Mouse (Mus musculus): ENCODE data around the gene Prcd. TPM values are rescaled to one million over a fixed set of nuclear protein-coding genes. Genes with fewer than 3 reads are reported as not detected.
A peak's percentile ranks its signal among the peaks of the same experiment; 100 is the strongest.
"Not testable (repeated sequence)": the region's sequence is repeated elsewhere in the genome, so short reads cannot be mapped to it uniquely, and the experiment has no call there.

Gene Prcd
- polyA plus RNA-seq, 2 experiments from 2014 or later, result not detected

DNA sequence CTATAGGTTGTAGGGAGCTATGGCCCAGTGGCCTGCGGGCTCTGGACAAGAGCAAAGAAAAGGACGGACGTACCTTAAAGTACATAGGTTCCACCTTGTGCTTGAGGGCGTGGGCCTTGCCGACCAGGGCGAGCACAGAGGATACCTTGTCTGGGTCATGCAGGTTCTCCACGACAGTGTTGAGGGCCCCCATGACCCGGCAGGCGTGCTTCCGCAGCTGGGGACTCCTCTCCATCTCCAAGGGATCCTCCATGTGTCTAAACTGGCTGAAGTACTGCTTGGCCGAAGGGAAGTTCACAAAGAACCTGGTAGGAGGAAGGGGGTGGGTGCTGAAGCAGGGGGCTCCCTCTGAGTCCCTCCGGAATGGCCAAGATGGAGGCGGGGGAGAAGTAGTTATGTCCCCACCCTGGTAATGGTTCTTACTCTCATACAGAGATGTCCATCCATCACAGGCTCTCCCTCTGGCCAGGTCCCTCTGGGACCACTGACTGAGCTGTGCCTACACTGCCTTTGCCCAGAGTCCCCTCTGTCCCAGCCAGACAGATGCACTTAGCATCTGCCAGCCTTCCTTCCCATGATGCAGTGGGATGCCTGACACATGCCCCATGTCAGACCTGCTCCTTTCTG is 3.5 kb upstream of the Prcd start:
- ATAC-seq, result no peak

DNA sequence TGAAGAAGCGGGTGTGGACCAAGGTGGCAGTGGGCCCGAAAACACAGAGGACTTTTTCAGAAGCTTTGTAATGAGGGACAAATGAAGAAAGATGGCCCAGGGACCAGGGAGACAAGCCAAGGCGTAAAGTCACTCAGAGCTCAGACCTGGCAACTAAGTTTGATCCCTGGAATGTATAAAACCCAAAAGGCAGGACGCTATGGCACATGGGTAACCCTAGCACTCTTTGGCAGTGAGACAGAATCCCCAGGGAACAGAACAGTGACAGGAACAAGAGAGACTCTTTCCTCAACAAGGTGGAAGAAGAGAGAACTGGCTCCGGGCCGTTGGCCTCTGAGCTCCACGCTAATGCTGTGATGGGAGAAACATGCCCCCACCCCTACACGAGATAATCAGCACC is 2.5 kb upstream of the Prcd start:
- no peak for ATAC-seq

DNA sequence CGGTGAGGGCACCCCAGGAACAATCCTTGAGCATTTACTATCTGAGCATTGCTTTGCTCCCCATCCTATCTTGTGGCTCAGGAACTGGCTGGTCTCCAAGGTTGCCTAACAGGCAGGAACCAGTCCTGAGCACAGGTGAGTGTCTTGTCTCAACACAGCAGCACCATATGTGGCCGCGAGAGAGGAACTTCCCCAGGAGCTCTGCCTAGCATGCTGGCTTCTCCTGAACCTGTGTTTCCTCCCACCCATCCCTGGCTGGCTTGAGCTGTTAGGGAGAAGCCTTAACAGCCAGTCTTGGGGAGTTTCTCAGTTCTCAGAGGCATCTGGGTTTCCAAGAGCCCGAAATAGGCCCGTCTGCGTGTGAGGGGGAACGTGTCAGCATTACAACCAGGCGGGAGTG is 2.0 kb upstream of the Prcd start:
- no peak for ATAC-seq

DNA sequence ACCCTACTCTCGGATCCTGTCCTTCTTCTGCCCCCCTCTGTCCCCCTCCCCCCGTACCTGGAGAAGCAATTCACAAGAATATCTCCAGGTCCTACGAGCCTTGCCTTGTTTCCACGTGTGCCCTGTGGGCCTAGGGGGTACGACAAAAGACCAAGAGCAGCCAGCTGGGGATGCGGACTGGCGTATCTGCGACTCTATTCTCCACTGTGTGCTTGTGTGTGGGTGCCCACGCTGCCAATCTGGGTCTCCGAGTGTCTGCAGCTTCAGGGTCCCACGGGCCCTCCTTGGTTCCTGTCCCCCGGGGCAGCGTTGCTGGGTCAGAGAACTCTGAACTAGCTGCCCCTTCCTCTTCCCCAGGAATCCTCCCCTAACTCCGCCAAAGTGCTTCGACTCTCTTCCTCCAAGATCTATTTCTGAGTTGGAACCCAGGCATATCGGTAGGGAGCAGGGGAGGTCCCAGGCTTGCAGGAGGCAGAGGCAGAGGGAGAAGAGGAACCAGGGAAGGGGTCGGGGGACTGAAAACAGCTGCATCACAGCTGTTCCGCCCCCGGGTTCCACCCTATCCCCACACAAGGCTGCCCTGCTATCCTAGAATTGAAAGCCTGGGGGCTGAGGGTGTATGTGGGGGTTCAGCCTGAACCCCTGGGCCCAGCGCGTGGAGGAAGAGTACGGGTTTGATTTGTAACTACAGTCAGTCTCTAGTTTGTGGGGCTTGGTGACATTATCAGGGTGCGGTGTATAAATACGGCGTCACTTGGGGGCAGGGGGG is 820 bp upstream of the Prcd start:
- ATAC-seq, result no peak

DNA sequence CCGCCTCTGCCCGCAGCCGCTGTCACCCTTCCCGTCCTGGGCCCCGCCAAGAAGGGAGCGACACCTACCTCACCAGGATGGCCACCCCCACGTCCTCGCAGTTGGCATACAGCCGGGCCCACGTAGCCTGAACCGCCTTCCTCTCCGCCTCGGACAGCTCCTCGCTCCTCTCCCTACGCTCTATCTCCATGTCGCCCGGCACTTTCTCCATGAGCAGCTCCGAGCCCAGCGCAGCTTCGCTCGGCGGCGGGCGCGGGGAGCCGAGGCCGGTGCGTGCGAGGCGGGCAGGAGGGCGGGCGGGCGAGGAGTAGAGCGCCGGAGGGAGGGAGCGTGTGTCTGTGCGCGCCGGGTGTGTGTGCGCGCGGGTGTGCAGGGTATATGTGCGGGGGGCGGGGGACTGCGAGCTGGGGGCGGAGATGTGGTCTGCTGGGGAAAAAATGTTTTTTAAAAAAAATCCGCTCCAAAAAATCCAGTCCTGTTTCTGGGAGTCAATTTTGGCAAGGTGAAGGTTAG is 431 bp downstream of the Prcd start:
- ATAC-seq, result no peak

DNA sequence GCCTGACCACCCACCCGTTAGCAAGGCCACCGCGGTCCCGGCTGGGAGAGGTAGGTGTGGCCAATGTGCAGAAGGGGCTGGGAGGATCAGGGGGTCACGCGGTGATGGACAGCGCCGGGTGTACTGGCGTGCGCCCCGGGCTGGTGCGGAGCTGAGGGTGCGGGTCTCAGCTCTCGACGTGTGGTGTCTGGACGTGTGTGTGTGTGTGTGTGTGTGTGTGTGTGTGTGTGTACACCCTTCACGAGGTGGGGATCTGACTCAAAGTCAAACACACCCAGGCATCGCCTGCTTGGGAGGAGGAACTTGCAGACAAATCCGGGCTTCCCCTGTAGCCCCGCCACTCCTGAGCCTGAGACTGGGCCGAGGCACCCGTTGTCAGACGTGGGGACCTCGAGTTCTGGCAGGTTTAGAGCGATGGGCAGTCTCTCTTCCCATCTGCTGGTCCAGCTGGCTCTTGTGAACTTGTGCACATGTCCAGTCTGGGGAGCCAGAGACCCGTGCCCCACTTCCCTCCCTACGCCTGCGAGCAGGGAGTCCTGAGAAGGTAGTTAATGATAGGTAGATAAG is 1.0 kb downstream of the Prcd start, which contains the start of gene Cygb:
Gene Cygb (minus strand): TSS at position 59 of the 567 bp plus-strand sequence.
- ATAC-seq, result no peak

DNA sequence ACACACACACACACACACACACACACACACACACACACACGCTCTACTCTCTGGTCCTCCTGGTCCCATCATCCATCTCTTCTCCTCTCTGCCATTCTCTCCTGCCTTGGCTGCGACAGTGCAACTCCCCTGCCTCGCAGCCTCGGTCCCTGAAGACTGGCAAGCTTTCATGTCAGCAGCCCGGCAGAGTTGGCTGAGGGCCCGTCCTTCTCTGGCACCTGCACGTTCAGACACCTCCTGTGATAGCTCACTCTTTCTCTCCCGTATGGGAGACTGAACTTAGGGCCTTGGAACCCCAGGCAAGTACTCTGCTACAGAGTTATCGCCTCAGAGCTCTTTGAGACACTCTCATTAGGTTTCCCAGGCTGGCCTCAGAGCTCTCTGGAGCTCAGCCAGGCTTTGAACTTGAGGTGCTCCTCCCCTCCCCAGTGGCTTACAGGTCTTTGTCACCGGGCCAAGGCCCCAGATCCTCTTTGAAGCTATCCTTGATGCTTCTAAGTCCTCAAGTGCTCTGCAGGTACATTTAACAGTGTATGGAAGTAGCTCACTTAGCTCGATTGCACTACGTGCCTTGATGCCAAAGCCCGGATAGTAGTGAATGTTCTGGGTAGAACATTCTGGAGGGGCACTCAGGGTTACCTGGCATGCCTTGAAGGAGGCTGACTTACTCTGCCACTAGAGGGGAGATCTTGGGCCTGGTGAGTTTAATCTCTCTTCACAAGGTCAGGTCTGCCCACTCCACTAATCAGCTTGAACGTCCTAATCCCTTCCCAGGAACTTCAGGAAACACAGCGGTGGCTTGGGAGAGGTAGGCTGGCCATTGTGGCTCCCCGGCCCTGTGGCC is 3.2 kb downstream of the Prcd start:
- ATAC-seq, result no peak

DNA sequence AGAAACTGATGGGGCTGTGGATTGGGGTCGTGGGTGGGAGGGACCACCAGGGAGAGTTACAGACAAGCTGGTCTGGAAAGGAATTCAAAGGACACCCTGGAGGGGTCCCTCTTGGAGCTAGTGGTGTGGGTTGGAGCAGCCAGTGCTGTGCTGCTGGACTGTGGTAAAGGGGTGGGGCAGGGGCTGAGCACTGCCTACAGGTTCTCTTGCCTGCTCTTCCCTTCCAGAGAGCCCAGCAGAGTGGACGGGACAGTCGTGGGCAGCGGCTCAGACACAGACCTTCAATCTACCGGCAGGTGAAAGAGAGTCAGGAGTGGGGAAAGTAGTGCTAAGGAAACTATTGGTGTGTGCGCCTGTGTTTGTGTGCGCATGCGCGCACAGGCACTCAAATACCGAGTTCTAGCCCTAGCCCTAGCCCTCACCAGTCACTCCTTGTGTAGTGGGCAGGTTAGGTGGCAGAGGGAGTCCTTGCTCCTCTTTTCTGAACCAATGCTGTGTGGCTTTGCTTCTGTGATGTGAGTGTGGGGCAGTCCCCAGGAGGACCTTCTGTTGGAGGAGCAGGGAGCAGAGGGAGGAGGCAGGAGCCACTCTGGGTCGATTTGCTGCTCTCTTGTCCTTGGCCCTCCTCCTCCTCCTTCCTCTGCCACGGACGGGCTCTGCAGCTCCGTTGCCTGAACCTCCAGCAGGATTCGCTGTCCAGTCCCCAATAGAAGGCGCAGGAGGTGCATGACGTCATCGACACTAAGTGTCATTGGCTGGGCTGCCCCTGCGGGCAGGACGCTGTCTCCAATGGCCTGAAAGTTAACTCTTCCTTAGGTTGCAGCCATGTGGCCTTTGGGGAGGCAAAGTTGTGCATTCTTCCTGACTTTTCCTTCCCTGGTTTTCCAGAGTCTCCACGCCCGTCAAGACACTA is 4.2 kb downstream of the Prcd start:
- ATAC-seq, result peak; percentile 64

DNA sequence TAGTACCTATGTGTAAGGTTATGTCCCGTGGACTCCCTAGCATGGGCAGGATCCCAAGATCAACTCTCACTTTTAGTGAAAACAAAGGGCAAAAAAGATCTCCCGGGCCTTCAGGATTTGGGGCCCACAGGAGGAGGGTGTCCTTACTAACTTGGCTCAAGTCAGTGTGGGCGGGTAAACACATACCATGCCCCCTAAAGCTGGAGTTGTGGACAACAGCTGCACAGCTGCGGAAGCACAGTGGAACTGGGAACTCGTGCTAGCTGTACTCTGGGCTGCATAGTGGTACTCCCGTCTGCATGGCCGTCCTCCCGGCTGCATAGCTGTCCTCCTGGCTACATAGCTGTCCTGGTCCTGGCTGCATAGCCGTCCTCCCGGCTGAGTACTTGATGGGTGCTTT is 4.9 kb downstream of the Prcd start:
- no peak for ATAC-seq

DNA sequence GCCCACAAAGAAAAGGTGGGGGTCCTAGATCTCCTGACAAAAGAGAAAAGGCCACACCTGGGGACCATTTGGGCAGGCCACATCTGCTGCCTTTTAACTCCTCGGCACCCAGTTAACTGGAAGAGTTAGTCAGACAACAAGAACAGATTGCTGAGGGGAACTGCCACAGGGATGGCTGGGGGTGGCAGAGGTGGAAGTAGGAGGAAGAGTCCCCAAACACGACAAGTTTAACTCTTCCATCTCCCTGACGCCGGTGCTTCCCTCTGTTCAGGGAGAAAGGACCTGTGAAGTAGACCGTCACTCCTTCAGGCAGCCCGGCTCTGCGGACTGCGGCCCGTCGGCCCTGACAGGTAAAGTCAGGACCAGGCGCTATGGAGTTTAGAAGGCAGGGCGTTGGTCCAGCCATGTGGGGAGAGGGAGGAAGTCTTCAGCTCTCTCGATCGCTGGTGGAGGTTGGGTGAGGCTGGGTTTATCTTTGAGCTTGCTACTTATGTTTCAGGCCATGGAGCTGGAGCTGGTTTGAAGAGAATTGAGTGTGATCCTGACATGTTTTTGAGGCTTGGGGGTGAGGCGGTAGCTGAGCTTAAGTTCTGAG is 5.8 kb downstream of the Prcd start:
- no peak for ATAC-seq

DNA sequence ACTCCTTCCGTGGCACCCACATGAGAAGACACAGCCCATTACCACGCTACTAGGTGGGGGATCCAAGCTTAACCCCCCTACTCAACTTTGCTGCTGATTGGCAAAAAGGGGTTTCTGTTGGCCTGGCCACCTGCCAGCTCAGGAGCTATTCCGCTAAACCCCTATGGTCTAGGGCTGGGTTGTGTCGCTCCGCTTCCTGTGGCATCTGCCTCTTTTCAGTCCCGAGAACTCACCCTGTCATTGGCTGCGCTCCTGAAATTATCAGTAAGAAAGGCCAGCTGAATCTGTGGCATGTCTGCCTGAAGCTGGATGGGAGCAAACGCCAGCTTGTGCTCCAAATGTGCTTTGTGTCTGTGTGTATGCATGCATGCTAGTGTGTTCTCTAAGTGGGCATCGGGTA is 6.8 kb downstream of the Prcd start:
- no peak for ATAC-seq

DNA sequence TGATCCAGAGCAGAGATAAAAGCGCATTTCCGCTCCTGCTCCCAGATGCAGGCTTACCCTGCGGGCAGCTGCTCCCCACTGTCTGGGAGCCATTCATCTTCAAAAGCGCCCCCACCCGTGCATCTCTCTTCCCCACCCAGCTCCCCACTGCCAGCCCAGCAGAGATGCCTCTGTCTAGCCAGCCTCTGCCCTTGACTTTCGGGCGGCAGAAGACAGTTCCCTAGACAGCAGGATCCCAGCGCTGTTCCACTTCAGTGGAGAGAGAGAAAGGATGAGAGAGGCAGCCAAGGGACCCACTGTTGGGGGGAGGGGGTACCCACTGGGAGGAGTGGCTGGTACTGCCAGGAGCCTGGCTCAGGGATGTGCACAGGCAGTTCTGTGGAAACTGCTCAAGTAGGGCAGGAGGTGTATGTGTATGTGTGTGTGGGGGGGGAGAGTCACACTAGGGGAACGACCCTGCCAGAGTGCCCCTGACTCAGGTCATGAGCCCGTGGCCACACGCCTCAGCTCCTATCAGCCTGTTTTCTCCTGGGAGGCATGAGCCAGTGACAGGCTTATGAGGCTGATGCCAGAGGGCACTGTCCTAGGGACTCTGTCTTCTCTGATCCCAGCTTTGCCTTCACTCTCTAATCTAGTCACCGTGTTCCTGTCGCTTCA is 8.1 kb downstream of the Prcd start:
- ATAC-seq, result no peak

DNA sequence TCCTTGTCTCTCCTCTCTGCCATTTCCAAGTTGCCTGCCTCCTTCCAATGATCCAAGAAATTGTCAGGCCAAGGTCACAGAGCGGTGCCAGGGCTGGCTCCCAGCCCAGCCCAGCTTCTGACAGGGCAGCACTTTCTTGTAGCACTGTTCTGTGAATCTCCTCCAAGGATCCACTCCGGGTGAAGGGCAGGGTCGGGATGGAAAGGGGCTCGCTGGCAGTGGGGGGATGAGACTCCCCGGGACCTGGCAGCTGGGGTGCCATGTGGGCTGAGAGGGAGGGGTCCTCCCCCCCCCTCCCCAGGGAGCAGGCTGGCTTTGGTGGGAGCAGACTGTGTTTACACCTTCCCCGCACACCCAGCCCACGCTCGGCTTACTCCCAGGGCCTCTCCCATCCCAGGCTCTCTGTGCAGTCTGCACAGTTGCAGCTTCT is 8.6 kb downstream of the Prcd start:
- no peak for ATAC-seq

DNA sequence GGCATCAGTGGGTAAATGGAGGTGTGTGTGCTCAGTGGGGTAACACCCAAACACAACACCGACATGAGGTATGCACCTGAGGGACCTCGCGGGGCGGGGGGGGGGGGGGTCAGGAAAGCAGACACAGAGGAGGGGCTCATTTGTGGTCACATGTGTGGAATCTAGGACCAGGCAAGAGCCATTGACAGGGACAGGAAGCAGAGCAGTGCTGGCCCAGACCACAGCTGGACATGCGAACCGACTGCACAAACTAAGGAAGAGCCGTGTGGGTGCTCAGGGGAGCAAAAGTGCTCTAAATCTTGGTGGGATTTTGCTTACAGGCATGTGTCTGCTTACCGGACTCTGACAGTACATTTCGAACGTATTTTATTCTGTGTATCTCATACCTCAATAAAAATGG is 12.0 kb downstream of the Prcd start:
- no peak for ATAC-seq

DNA sequence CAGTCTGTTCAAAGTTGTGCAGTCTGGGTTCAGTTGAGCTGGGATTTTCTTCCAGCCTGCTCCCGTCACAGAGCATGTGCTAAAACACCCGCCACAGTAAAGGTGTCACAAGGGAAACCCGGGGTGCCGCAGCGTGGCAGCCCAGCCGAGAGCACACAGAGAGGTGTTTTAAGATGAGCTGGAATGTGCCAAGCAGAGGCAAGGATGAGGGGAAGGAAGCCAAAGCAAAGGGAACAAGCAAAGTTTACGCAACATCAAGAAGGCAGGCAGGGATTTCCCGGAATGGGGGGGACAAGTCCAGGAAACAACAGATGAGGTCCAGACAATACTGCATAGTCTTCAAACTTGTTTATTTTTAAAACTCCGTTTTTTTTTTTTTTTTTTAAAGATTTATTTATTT is 13.2 kb downstream of the Prcd start:
- no peak for ATAC-seq

DNA sequence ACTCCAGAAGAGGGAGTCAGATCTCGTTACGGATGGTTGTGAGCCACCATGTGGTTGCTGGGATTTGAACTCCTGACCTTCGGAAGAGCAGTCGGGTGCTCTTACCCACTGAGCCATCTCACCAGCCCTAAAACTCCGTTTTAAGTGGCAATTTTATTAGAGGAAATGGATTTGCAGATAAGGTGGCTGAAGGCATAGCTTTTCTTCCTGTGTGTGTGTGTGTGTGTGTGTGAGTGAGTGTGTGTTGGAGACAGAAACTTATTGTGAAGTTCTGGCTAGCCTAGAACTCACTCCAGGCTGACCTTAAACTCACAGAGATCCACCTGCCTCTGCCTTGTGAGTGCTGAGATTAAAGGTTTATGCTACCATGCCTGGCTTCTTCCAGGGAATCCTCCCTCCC is 13.7 kb downstream of the Prcd start:
- not testable (repeated sequence) for ATAC-seq

DNA sequence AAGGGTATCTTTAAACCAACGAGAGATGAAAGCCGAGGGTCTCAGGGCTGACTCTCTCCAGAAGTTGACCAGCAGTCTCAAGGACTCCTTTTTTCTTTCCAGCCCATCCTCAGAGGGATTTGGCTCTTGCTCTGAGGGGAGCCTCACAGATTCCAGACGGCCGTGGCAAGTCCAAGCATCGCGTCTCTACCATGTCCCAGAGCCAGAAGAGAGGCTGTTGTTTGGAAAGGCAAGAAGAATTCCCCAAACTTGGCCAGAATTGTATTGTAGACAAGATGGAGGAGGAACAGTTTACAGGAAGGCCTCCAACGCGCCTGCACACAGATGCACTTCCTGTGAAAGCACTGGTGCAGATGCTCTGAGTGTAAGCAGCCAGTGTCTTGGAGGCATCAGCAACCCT is 14.6 kb downstream of the Prcd start:
- no peak for ATAC-seq

DNA sequence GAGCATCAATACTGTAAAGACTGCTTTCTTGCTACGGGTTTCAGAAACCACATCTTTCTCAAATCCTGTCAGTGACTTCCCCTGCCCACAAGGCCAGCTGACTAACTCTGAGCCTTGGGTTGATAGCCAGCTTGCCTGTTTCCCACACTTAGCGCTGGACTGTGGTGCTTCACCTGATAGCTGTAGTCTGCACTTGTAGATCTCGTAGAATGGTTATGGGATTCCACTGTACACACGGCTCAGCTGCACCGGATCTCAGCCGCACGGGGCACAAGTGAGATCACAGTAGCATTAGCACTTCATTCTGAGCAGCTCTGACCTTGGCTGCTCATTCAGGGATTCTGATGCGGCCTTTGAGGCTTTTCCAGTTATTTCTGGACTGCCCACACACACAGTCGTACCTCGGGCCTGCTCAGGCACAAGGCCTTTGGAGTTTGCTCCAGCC is 15.1 kb downstream of the Prcd start:
- no peak for ATAC-seq

DNA sequence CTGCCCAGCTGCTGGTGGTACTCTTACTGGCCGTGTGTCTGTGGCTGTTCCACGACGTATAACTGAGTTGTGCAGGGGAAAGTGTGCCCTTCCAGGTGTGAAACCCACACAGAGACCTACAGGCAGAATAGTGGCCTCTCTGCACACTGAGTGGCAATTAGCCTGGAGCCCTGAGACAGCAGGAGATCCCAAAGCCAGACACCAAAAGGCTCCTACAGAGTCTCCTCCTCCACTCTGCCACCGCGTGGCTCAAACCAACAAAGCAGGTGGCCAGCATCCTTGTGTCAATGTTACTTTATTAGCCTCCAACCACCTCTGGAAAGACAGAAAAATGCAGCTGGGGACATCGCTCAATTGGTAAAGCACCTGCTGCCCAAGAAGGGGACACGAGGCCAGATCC is 15.5 kb downstream of the Prcd start:
- no peak for ATAC-seq

DNA sequence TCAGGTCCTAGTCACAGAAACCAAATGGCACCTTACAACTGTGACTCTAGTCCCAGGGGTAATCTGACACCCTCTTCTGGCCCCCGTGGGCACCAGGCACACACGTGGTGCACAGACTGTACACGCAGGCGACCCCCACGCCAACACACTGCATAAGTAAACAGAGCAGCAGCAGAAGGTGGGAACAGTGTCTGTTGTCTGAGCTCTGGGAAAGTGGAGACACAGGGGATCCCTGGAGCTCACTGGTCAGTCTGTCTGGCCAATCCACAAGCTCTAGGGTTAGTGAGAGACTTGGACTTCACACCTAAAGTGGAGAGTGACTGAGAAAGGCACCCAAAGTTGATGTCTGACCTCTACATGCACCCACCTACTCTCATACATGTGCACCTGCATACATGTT is 16.0 kb downstream of the Prcd start:
- ATAC-seq, result no peak
